Mouse (Mus musculus): Measurements from ENCODE around the gene Npc1l1.

Npc1l1 gene

DNA sequence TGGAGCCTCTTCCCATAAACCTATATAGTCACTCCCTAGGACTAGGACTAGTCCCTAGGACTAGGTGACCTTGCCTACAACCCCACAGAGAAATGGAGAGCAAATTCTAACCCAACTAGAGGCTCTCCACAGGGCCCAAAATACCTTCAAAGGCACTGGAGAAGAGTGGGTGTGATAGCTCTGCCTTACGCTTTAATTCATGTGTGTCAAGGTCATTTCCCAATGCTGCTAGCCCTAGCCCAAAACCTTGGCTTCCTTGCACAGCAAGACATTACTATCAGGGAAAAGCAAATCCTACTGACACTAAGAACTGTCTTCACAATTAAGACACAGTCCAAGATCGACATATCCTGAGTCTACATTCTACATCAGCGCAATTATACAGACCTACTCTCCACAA, 66.9 kb downstream of the Npc1l1 start:
- no peak for DNase-seq (ENCODE audit: low read depth, low spot score)

DNA sequence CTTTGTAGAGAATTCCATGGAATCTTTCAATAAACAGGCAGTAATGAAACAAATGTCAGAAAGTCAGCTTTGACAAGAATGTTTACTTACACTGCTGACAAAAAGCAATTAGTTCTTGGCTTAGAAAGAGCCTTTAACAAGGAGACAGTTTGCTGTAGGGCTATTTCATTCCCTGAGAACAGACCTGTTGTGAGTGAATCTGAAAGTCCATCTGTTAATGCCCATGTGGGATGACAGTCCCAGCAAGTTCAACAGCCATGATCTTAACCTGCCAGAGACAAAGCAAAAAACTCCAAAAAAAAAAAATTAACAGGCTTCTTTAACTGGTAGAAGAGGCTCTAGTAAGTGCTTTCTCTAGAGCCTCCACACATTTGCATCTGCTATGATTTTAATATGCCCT, 68.4 kb downstream of the Npc1l1 start:
- DNase-seq (ENCODE audit: low read depth, low spot score), result no peak

Data from 3T3-L1 (cell line).